Mouse (Mus musculus) neural tube, embryonic 15.5 days (tissue): Measurements from ENCODE around the gene AL732309.1. TPM values are rescaled to one million over a fixed set of nuclear protein-coding genes. Genes with fewer than 3 reads are reported as not detected.
A peak's percentile ranks its signal among the peaks of the same experiment; 100 is the strongest.

Experiments
- ATAC-seq: fragments of 200-750 bp; cut with Nextera tagmentation; 2 replicates; pipeline ENCODE4 v1.8.0; 2017; ENCODE audit warnings: mild to moderate bottlenecking, moderate TSS enrichment, moderate library complexity; ENCODE audit not compliant: low FRiP score
- H3K27ac ChIP-seq: fragments of 300-500 bp; sonication (generic); replicated peaks from 2 replicates; pipeline ENCODE4 v1.5.1; 2015; ENCODE audit warnings: mild to moderate bottlenecking, inconsistent platforms
- H3K27me3 ChIP-seq: fragments of 300-500 bp; sonication (generic); replicated peaks from 2 replicates; pipeline ENCODE4 v1.6.1; 2015; ENCODE audit warnings: inconsistent platforms
- H3K36me3 ChIP-seq: fragments of 300-500 bp; sonication (generic); 2 replicates; pipeline ENCODE4 v1.6.1; 2015; ENCODE audit warnings: inconsistent platforms
- H3K4me1 ChIP-seq: fragments of 300-500 bp; sonication (generic); 2 replicates; pipeline ENCODE4 v1.6.1; 2015; ENCODE audit warnings: inconsistent platforms
- H3K4me2 ChIP-seq: fragments of 300-500 bp; sonication (generic); 2 replicates; pipeline ENCODE4 v1.6.1; 2015; ENCODE audit warnings: inconsistent platforms, mild to moderate bottlenecking, moderate library complexity
- H3K4me3 ChIP-seq: fragments of 300-500 bp; sonication (generic); replicated peaks from 2 replicates; pipeline ENCODE4 v1.5.1; 2015; ENCODE audit warnings: mild to moderate bottlenecking, inconsistent platforms
- H3K9ac ChIP-seq: fragments of 300-500 bp; sonication (generic); replicated peaks from 2 replicates; pipeline ENCODE4 v1.6.1; 2015; ENCODE audit warnings: mild to moderate bottlenecking, inconsistent platforms
- H3K9me3 ChIP-seq: fragments of 300-500 bp; sonication (generic); replicated peaks from 2 replicates; pipeline ENCODE4 v1.6.1; 2016; ENCODE audit warnings: inconsistent platforms
- WGBS: fragments of 180-500 bp; shearing (Covaris S2); methylation state at CpG from one replicate; pipeline ENCODE4 v1.1.7; 2015; ENCODE audit warnings: mixed read lengths; 5-methylcytosine and 5-hydroxymethylcytosine counted together
- polyA plus RNA-seq: library from polyadenylated mRNA; unstranded; fragments of >200 nt; fragmentation: Nextera tagmentation; extraction: Ambion mirVana; gene quantifications from 2 replicates; pipeline ENCODE4 v1.2.1, GENCODE M21; 2015

AL732309.1 gene
- 4.3 and 4.6 TPM in 2 replicates for polyA plus RNA-seq

GRCm38 (mm10) chr2:25246183-25247072, at the start of gene AL732309.1:
AL732309.1 (minus strand) TSS chr2:25246863.
- no peak for ATAC-seq
- Histone ChIP-seq H3K27me3 (no peaks in the 10 kb centered on the region), H3K4me2 (no peak within 1 kb of the TSS), H3K4me1 (peaks cover 30% of the 10 kb centered on the region), H3K36me3 (peaks cover 54% of the 10 kb centered on the region), H3K4me3 (no peak within 1 kb of the TSS), H3K27ac (no peak within 1 kb of the TSS), H3K9me3 (no peaks in the 10 kb centered on the region), H3K9ac (no peak within 1 kb of the TSS)
- WGBS: 91% methylated on average over 10 of the region's 10 CpGs

GRCm38 (mm10) chr2:25293706-25294105, 47.0 kb upstream of the AL732309.1 start:
- no peak for ATAC-seq
- Histone ChIP-seq H3K4me2 (no peak overlapping the region), H3K9ac (no peak overlapping the region), H3K27ac (no peak overlapping the region), H3K27me3 (peaks cover 96% of the 10 kb centered on the region), H3K4me3 (no peak overlapping the region), H3K4me1 (peaks cover 40% of the 10 kb centered on the region), H3K9me3 (no peaks in the 10 kb centered on the region), H3K36me3 (peaks cover 40% of the 10 kb centered on the region)
- 72% methylated on average over 9 of the region's 9 CpGs for WGBS

- Histone ChIP-seq H3K27me3 (peaks cover 98% of the 10 kb centered on the region), H3K9ac (no peak overlapping the region), H3K4me3 (no peak overlapping the region), H3K27ac (no peak overlapping the region), H3K9me3 (no peaks in the 10 kb centered on the region), H3K4me2 (no peak overlapping the region), H3K4me1 (peaks cover 45% of the 10 kb centered on the region), H3K36me3 (peaks cover 33% of the 10 kb centered on the region)
- no peak for ATAC-seq
- WGBS: 0% methylated on average over 1 of the region's 1 CpGs
Observed at GRCm38 (mm10) chr2:25292856-25293255, 46.2 kb upstream of the AL732309.1 start.

GRCm38 (mm10) chr2:25292054-25292544, 45.4 kb upstream of the AL732309.1 start:
- Histone ChIP-seq H3K4me3 (peak overlapping the region; percentile 21), H3K9ac (0 out of 2 replicates have a peak overlapping the region, but pooled peaks have one; percentile 17), H3K9me3 (no peaks in the 10 kb centered on the region), H3K27me3 (peaks cover 90% of the 10 kb centered on the region), H3K27ac (no peak overlapping the region), H3K36me3 (peaks cover 25% of the 10 kb centered on the region), H3K4me1 (peaks cover 52% of the 10 kb centered on the region), H3K4me2 (peak overlapping the region; percentile 47)
- 5% methylated on average over 34 of the region's 43 CpGs for WGBS
- ATAC-seq: no peak

- no peak for ATAC-seq
- 9% methylated on average over 31 of the region's 32 CpGs for WGBS
- peaks cover 18% of the 10 kb centered on the region for H3K36me3 ChIP-seq
- H3K4me2 ChIP-seq: peak overlapping the region; percentile 61
- H3K4me3 ChIP-seq: peak overlapping the region; percentile 24
- H3K9ac ChIP-seq: peak overlapping the region; percentile 46; the same call in 1 of the 2 replicates
- no peaks in the 10 kb centered on the region for H3K9me3 ChIP-seq
- peaks cover 55% of the 10 kb centered on the region for H3K4me1 ChIP-seq
- no peak overlapping the region for H3K27ac ChIP-seq
- peaks cover 83% of the 10 kb centered on the region for H3K27me3 ChIP-seq
Observed at GRCm38 (mm10) chr2:25291184-25292053, 44.8 kb upstream of the AL732309.1 start.

DNA sequence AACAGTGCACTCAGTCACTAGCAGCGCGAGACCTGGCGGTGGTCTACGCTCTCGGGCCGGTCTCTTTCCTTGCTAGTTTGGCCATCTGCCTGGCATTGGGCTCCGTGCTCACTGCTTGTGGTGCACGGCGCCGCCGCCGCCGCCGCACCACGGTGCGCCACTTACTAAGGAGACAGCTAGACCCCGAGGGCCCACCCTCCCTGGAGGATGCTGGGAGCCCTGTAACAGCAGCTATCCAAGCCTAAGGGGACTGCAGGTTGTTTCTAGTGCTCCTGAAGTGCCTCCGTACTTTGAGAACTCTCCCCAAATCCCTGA, 44.1 kb upstream of the AL732309.1 start:
- H3K9me3 ChIP-seq: no peaks in the 10 kb centered on the region
- peak overlapping the region; percentile 46 for H3K9ac ChIP-seq
- peak overlapping the region; percentile 24 for H3K4me3 ChIP-seq
- peak overlapping the region; percentile 61 for H3K4me2 ChIP-seq
- WGBS: under 1% methylated on average over 18 of the region's 18 CpGs
- H3K4me1 ChIP-seq: peaks cover 55% of the 10 kb centered on the region
- peaks cover 12% of the 10 kb centered on the region for H3K36me3 ChIP-seq
- H3K27me3 ChIP-seq: peaks cover 79% of the 10 kb centered on the region
- peak; percentile 16; the same call in 1 of the 2 replicates for ATAC-seq
- H3K27ac ChIP-seq: no peak overlapping the region

- H3K4me1 ChIP-seq: peaks cover 55% of the 10 kb centered on the region
- 3% methylated on average over 54 of the region's 54 CpGs for WGBS
- no peaks in the 10 kb centered on the region for H3K9me3 ChIP-seq
- H3K27ac ChIP-seq: peak overlapping the region; percentile 23; the same call in 1 of the 2 replicates
- H3K4me2 ChIP-seq: peak overlapping the region; percentile 61
- peak overlapping the region; percentile 46 for H3K9ac ChIP-seq
- H3K36me3 ChIP-seq: peaks cover 11% of the 10 kb centered on the region
- H3K27me3 ChIP-seq: peaks cover 74% of the 10 kb centered on the region
- H3K4me3 ChIP-seq: peak overlapping the region; percentile 24
- ATAC-seq: peak; percentile 66
Observed at GRCm38 (mm10) chr2:25290101-25290815, 43.6 kb upstream of the AL732309.1 start.

DNA sequence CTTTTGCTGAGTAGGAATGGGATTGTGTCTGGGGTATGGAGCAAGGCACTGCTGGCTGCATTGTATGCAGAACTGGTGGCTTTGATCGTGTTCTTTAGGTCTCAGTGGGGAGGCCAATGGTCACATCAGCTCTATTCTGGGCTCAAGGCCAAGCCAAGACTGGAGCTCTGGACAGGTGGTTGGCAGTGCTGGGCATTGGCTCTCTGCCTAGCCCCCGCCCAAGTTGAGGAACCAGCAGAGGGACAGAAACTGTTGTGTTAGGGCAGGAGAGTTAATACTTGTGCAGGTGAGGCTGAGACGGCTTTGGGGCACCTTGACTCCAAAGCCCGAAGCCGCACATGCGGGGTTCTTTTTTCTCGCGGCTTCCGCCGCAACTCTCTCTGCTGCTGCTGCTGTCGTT, 43.0 kb upstream of the AL732309.1 start, which contains the start of gene Lrrc26:
TSS of gene Lrrc26 (plus strand) at position 265 of the 400 bp plus-strand sequence.
- Histone ChIP-seq H3K9ac (peak within 1 kb of the TSS; percentile 46), H3K27ac (peak within 1 kb of the TSS; percentile 23; the same call in 1 of the 2 replicates), H3K4me3 (peak within 1 kb of the TSS; percentile 24), H3K27me3 (peaks cover 68% of the 10 kb centered on the region), H3K4me2 (peak within 1 kb of the TSS; percentile 61), H3K36me3 (peaks cover 11% of the 10 kb centered on the region), H3K4me1 (peaks cover 55% of the 10 kb centered on the region), H3K9me3 (no peaks in the 10 kb centered on the region)
- ATAC-seq: no peak
- WGBS: 8% methylated on average over 11 of the region's 11 CpGs

GRCm38 (mm10) chr2:25288734-25289345, 42.2 kb upstream of the AL732309.1 start:
- ATAC-seq: no peak
- H3K4me2 ChIP-seq: no peak overlapping the region
- H3K27me3 ChIP-seq: peaks cover 60% of the 10 kb centered on the region
- no peak overlapping the region for H3K4me3 ChIP-seq
- peaks cover 17% of the 10 kb centered on the region for H3K36me3 ChIP-seq
- H3K9me3 ChIP-seq: no peaks in the 10 kb centered on the region
- 83% methylated on average over 7 of the region's 7 CpGs for WGBS
- H3K27ac ChIP-seq: no peak overlapping the region
- peaks cover 55% of the 10 kb centered on the region for H3K4me1 ChIP-seq
- H3K9ac ChIP-seq: no peak overlapping the region

DNA sequence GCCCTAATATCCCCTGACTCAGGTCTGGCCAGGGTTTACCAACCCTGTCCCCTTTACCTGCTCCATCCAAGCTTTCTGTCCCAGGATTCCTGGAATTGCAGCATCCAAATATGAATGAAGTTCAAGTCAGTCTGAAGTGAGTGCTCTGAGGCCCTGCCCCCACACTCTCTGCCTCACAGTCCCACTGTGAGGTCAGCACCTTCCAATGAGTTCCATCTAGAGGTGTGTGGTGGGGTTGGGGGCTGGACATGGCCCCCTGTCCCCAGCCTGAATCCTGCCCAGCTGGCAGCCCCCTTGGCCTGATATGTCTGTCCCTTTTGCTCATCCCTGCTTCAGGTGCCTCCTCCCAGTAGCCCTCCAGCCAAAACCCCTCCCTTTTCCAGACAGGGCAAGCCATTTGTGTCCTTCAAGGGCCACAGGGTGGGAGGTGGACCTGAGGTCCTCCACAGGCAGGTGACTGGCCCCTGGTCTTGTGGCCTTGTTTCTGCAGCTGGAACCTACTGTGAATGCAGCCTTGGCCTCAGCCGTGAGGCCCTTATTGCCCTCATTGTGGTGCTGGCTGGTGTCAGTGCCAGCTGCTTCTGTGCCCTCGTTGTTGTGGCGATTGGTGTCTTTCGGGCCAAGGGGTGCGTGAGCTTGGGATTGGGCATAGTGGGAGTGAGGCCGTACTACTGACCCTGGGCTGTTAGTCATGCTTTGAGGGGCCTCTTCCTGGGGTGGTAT, 41.4 kb upstream of the AL732309.1 start, which contains the start of gene Tmem210:
TSS of gene Tmem210 (plus strand) at position 219 of the 723 bp plus-strand sequence.
- Histone ChIP-seq H3K9ac (no peak within 1 kb of the TSS), H3K4me3 (no peak within 1 kb of the TSS), H3K36me3 (peaks cover 22% of the 10 kb centered on the region), H3K4me1 (peaks cover 55% of the 10 kb centered on the region), H3K9me3 (no peaks in the 10 kb centered on the region), H3K27me3 (peaks cover 52% of the 10 kb centered on the region), H3K4me2 (no peak within 1 kb of the TSS), H3K27ac (no peak within 1 kb of the TSS)
- 85% methylated on average over 6 of the region's 6 CpGs for WGBS
- no peak for ATAC-seq
